Mouse (Mus musculus) lung, embryonic 16.5 days (tissue): ENCODE data around the gene Tut1. TPM values are rescaled to one million over a fixed set of nuclear protein-coding genes. Genes with fewer than 3 reads are reported as not detected.
A peak's percentile ranks its signal among the peaks of the same experiment; 100 is the strongest.

Source experiments
- ATAC-seq: fragments of 200-750 bp; cut with Nextera tagmentation; 2 replicates; pipeline ENCODE4 v1.8.0; 2017; ENCODE audit warnings: low read depth, mild to moderate bottlenecking, moderate library complexity
- H3K27ac ChIP-seq: fragments of 300-500 bp; sonication (generic); 2 replicates; pipeline ENCODE4 v1.5.1; 2014; ENCODE audit warnings: mild to moderate bottlenecking, control low read depth, low read length
- H3K27me3 ChIP-seq: fragments of 300-500 bp; sonication (generic); 2 replicates; pipeline ENCODE4 v1.6.1; 2014; ENCODE audit warnings: low read depth, low read length, mixed read lengths; ENCODE audit not compliant: control insufficient read depth, insufficient read depth
- H3K36me3 ChIP-seq: fragments of 300-500 bp; sonication (generic); 2 replicates; pipeline ENCODE4 v1.6.1; 2014; ENCODE audit warnings: low read length; ENCODE audit not compliant: control insufficient read depth, insufficient read depth
- H3K4me1 ChIP-seq: fragments of 300-500 bp; sonication (generic); replicated peaks from 2 replicates; pipeline ENCODE4 v1.6.1; 2014; ENCODE audit warnings: low read length, mixed read lengths; ENCODE audit not compliant: control insufficient read depth, insufficient read depth
- H3K4me2 ChIP-seq: fragments of 300-500 bp; sonication (generic); 2 replicates; pipeline ENCODE4 v1.6.1; 2014; ENCODE audit warnings: low read depth, low read length, control low read depth
- H3K4me3 ChIP-seq: fragments of 300-500 bp; sonication (generic); 2 replicates; pipeline ENCODE4 v1.5.1; 2014; ENCODE audit warnings: mild to moderate bottlenecking, low read length, control low read depth
- H3K9ac ChIP-seq: fragments of 300-500 bp; sonication (generic); 2 replicates; pipeline ENCODE4 v1.6.1; 2014; ENCODE audit warnings: low read length, control low read depth
- H3K9me3 ChIP-seq: fragments of 300-500 bp; sonication (generic); 2 replicates; pipeline ENCODE4 v1.6.1; 2016; ENCODE audit warnings: low read length; ENCODE audit not compliant: control insufficient read depth
- WGBS: fragments of 180-500 bp; shearing (Covaris S2); extraction: QIAGEN DNeasy Blood & Tissue Kit; methylation state at CpG from one replicate; pipeline ENCODE4 v1.1.7; 2014; 5-methylcytosine and 5-hydroxymethylcytosine counted together
- polyA plus RNA-seq: library from polyadenylated mRNA; unstranded; fragments of >200 nt; fragmentation: Nextera tagmentation; extraction: Ambion mirVana; gene quantifications from 2 replicates; pipeline ENCODE4 v1.2.1, GENCODE M21; 2015

Gene Tut1
- polyA plus RNA-seq, 1 experiment from 2014 or later: 27.5 TPM

DNA sequence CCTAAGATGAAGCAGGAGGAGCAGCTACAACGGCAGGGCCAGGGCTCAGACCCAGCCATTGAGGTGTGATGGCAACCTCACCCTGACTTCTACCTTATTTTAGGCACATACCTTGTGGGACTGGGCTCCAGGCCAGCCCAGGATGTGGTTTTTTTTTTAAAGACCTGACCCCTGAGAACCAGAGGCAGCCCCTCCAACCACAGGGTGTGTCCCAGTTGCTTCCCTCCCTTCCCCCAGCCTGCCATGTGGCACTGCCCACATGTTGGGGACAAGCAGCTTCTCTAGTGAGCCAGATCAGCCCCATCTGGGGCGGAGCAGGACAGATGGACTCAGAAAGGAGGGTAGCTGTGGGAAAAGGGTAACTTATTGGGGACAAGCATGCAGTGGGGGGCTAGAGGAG is 26.9 kb upstream of the Tut1 start:
- H3K4me1 ChIP-seq: peaks cover 10% of the 10 kb centered on the region
- 83% methylated on average over 2 of the region's 2 CpGs for WGBS
- no peak overlapping the region for H3K4me3 ChIP-seq
- H3K9me3 ChIP-seq: no peaks in the 10 kb centered on the region
- no peak for ATAC-seq
- H3K27ac ChIP-seq: no peak overlapping the region
- no peaks in the 10 kb centered on the region for H3K27me3 ChIP-seq
- H3K36me3 ChIP-seq: peaks cover 10% of the 10 kb centered on the region
- H3K4me2 ChIP-seq: no peak overlapping the region
- H3K9ac ChIP-seq: no peak overlapping the region

DNA sequence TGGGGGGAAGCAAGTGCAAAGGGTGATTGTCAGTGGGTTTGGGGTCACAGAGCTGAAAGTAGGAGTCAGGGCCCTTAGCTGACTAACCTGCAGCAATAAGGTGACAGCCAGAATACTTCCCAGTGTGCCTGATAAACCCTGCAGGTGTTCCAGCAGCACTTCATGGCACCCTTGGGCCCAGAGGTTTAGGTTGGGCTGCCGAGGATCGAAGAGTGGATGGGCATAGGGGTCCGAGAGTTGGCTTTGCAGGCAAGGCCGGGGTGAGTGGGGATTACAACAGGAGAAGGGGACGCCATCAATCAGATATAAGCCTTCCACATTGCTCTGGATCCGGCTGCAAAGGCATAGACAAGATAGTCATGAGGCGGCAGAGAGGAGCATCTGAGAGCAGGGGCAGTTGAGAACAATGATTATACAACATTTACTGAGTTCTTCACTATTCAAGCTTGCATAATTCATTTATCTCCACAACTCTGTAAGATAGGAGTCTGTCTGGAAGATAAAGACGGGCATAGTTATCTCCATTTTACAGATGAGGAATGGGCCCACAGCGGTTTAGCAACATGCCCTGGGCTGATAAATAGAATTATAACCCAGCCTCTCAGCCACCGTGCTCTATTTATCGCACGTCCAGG is 25.6 kb upstream of the Tut1 start:
- H3K4me3 ChIP-seq: no peak overlapping the region
- H3K36me3 ChIP-seq: peaks cover 10% of the 10 kb centered on the region
- peaks cover 9% of the 10 kb centered on the region for H3K4me1 ChIP-seq
- no peak overlapping the region for H3K4me2 ChIP-seq
- H3K27ac ChIP-seq: no peak overlapping the region
- WGBS: 85% methylated on average over 12 of the region's 12 CpGs
- no peak overlapping the region for H3K9ac ChIP-seq
- no peak for ATAC-seq
- no peaks in the 10 kb centered on the region for H3K9me3 ChIP-seq
- H3K27me3 ChIP-seq: no peaks in the 10 kb centered on the region

DNA sequence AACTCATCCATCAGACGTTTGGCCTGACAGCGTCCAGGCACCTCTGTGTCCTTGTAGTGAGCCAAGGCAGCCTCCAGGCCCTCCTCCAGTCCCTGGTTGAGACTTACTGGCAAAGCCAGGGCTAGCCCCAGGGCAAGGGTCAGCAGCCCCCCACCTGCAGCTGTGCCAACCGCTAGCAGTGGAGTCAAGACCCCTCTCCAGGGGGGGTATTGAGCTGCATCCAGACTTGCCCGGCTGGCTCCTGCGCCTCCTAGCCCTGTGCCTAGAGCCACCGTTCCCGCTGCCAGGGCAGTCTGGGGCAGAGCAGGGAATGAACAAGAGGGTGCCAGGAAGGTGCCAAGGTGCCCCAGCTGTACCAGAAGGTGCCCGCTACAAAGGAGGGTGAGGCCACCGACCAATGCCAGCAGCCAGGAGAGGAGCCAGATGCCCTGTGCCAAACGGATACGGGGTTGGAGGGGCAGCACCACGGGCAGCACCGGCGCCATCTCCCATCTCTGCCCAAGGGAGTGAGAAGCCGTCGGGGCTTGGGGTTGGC is 24.9 kb upstream of the Tut1 start:
- Histone ChIP-seq H3K27me3 (no peaks in the 10 kb centered on the region), H3K9ac (peak overlapping the region; percentile 89), H3K4me3 (peak overlapping the region; percentile 82), H3K4me1 (peaks cover 9% of the 10 kb centered on the region), H3K36me3 (peaks cover 16% of the 10 kb centered on the region), H3K9me3 (no peaks in the 10 kb centered on the region), H3K27ac (peak overlapping the region; percentile 95), H3K4me2 (peak overlapping the region; percentile 81)
- WGBS: 28% methylated on average over 16 of the region's 16 CpGs
- peak; percentile 12 for ATAC-seq

DNA sequence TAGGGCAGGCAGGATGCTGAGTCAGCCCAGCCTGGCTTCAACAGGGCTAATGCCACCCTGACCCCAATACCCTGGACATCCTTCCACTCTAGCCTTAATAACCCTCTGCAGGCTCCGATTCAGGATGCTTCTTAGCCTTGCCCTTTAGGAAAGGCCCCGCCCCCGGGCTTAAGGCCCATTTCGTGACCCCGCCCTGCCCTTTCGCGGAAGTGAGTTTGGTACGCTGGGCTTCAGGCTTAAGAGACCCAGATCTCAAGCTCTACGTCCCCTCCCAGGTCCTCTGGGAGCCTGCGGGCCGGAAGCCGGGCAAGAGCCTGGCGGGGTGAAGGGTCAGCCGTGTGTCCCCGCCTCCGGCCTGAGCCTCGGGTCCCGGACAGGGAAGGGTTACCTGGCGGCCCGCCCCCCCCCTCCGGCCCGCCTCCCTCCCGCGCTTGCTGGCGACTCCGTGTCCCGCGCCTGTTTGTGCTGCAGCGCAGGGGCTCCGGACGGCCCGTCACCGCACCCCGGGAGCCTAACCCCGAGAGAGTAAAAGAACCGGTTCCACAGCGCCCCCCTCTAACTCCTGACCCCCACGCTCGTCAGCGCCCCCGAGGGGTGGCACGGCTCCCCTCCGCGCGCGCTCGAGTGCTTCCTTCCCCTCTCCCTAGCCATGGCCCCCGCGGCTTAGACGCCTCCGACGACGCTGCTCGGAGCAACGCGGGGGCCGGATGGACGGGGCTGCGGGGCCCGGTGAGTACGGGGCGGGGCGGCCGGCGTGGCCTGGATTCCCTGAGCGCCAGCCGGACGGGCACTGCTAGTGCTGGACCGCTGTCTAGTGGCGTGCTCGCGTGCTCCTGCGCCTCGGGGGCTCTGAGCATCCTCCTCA is 24.2 kb upstream of the Tut1 start, which contains the start of the genes Rom1 and Eml3:
Rom1 (minus strand) TSS at position 133 of the 865 bp plus-strand sequence.
Eml3 (plus strand) TSS at position 329 of the 865 bp plus-strand sequence.
- WGBS: under 1% methylated on average over 51 of the region's 74 CpGs
- Histone ChIP-seq H3K4me1 (peaks cover 9% of the 10 kb centered on the region), H3K9me3 (no peaks in the 10 kb centered on the region), H3K9ac (peak within 1 kb of the TSS; percentile 89), H3K4me2 (peak within 1 kb of the TSS; percentile 81), H3K27ac (peak within 1 kb of the TSS; percentile 95), H3K27me3 (no peaks in the 10 kb centered on the region), H3K4me3 (peak within 1 kb of the TSS; percentile 82), H3K36me3 (peaks cover 20% of the 10 kb centered on the region)
- ATAC-seq: peak; percentile 90

DNA sequence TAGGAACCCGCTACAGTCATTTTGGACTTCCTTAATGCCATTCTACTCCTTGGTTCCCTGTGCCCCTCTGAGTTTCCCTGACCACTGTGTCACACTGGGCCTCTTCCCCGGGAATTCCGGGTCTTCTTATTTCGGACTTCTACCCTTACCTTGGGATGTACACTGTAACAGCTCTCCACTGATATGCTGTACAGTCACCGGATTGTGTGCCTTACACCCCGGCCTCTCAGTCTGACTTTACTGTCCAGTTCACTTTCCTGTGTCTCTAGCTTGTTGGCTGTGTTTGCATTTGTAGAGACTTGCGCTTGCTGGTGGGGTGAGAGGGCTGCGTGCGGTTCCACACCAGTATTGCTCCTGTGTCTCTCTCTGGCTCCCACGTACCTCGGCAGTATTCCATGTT is 23.5 kb upstream of the Tut1 start:
- Histone ChIP-seq H3K36me3 (peaks cover 24% of the 10 kb centered on the region), H3K9ac (peak overlapping the region; percentile 89), H3K4me1 (peaks cover 9% of the 10 kb centered on the region), H3K27ac (peak overlapping the region; percentile 95), H3K9me3 (no peaks in the 10 kb centered on the region), H3K4me3 (peak overlapping the region; percentile 82), H3K4me2 (peak overlapping the region; percentile 81), H3K27me3 (no peaks in the 10 kb centered on the region)
- no peak for ATAC-seq
- 2% methylated on average over 11 of the region's 11 CpGs for WGBS

DNA sequence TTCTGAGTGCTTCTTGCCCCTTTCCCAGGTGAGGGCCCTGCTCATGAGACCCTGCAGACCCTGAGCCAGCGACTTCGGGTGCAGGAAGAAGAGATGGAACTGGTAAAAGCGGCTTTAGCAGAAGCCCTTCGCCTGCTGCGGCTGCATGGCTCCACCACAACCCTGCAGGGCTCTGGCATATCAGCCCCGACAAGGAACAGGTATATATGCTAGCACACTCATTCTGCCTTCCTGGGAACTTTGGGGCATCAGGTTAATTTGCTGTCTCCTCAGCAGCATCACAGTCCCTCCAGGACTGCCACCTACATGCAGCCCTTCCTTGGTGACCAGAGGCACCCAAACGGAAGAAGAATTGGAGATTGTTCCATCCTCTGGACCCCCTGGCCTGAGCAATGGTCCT is 22.9 kb upstream of the Tut1 start:
- Histone ChIP-seq H3K4me2 (peak overlapping the region; percentile 81), H3K9ac (peak overlapping the region; percentile 89), H3K9me3 (no peaks in the 10 kb centered on the region), H3K36me3 (peaks cover 24% of the 10 kb centered on the region), H3K27me3 (no peaks in the 10 kb centered on the region), H3K4me3 (peak overlapping the region; percentile 82), H3K4me1 (peaks cover 9% of the 10 kb centered on the region), H3K27ac (no peak overlapping the region)
- 74% methylated on average over 7 of the region's 7 CpGs for whole genome bisulfite sequencing
- ATAC-seq: no peak

DNA sequence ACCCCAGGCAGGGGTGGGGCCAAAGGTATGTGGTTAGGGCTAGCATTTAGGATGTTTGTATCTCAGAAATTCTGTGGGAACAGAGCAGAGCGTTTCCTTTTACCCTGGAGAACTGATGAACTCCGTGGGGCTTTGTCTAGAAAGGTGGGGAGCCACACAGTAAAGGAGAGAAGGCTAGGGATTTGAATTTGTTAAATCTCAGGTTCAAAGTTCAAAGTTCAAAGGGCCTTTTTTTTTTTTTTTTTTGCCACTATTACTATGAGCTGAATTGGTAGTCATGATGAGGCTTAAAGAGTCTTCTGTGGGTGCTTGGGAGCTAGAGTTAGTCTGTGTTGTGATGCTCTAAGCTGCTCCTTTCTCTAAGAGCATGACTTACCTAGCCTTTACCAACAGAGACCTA is 16.9 kb upstream of the Tut1 start:
- no peak overlapping the region for H3K9ac ChIP-seq
- peaks cover 7% of the 10 kb centered on the region for H3K4me1 ChIP-seq
- H3K27ac ChIP-seq: no peak overlapping the region
- no peak overlapping the region for H3K4me3 ChIP-seq
- H3K27me3 ChIP-seq: no peaks in the 10 kb centered on the region
- 85% methylated on average over 2 of the region's 2 CpGs for WGBS
- H3K9me3 ChIP-seq: no peaks in the 10 kb centered on the region
- no peak overlapping the region for H3K4me2 ChIP-seq
- ATAC-seq: no peak
- H3K36me3 ChIP-seq: peaks cover 25% of the 10 kb centered on the region

DNA sequence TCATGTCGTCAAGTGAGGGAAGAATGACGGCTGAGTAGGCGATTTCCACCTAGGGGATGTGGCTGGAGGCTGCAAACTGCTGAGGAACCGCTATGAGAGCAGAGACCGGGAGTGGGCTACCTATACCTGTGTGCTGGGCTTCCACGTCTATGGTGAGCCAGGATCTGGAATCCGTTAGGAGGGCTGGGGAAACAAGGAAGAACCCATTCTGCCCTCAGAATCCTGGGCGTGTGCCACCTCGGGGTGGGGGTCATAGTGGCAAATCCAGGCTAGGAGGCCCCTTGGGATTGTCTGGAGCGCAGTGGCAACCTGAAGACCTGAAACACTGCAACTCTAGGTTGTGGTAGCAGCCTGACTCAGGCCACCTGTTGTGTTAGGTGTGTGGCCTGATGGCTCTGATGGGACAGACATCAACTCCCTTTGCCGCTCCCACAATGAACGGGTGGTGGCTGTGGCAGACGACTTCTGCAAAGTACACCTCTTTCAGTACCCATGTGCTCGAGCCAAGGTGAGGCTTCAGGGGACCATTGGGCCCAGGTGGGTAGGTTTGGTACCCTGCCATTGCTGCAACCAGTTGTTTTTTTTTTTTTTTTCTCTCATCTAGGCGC is 13.0 kb upstream of the Tut1 start:
- H3K9me3 ChIP-seq: no peaks in the 10 kb centered on the region
- WGBS: 81% methylated on average over 15 of the region's 15 CpGs
- H3K27ac ChIP-seq: no peak overlapping the region
- H3K4me1 ChIP-seq: peaks cover 31% of the 10 kb centered on the region
- no peak for ATAC-seq
- H3K36me3 ChIP-seq: peaks cover 19% of the 10 kb centered on the region
- no peak overlapping the region for H3K4me3 ChIP-seq
- no peaks in the 10 kb centered on the region for H3K27me3 ChIP-seq
- H3K9ac ChIP-seq: peak overlapping the region; percentile 58
- no peak overlapping the region for H3K4me2 ChIP-seq

DNA sequence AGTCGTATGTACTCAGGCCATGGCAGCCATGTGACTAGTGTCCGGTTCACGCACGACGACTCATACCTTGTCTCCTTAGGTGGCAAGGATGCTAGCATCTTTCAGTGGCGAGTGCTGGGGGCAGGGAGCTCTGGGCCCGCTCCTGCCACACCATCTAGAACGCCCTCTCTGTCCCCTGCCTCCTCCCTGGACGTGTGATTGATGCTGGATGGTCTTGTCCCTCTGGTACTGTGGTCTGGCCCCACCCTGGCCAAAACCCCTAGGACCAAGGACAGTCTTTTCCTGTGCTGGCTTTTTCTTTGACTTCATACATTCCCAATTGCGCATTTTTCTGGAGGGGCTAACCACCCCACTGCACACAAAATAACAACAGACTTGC is 12.5 kb upstream of the Tut1 start:
- Histone ChIP-seq H3K4me2 (peak overlapping the region; percentile 57), H3K27me3 (no peaks in the 10 kb centered on the region), H3K9ac (peak overlapping the region; percentile 58), H3K27ac (peak overlapping the region; percentile 51; the same call in 1 of the 2 replicates), H3K4me1 (peaks cover 31% of the 10 kb centered on the region), H3K9me3 (no peaks in the 10 kb centered on the region), H3K4me3 (peak overlapping the region; percentile 73), H3K36me3 (peaks cover 24% of the 10 kb centered on the region)
- 34% methylated on average over 10 of the region's 10 CpGs for WGBS
- ATAC-seq: peak; percentile 15
